Mouse (Mus musculus) kidney, embryonic 14.5 days (tissue): ENCODE measurements at regions not wholly inside any gene's neighbourhood (a gene's known extent, or its start where the extent isn't known, plus 50 kb on each side); places are given as distances from the start of the nearest gene placed in this dataset.

Source experiments
- ATAC-seq: fragments of 200-750 bp; cut with Nextera tagmentation; 2 replicates; pipeline ENCODE4 v1.8.0; 2017; ENCODE audit warnings: moderate number of reproducible peaks, mild to moderate bottlenecking, moderate TSS enrichment, moderate library complexity; ENCODE audit not compliant: low FRiP score, low TSS enrichment
- H3K27ac ChIP-seq: fragments of 300-500 bp; sonication (generic); 2 replicates; pipeline ENCODE4 v1.5.1; 2014; ENCODE audit warnings: low read depth, mild to moderate bottlenecking, low read length, moderate library complexity, mixed read lengths
- H3K27me3 ChIP-seq: fragments of 300-500 bp; sonication (generic); 2 replicates; pipeline ENCODE4 v1.6.1; 2014; ENCODE audit warnings: mild to moderate bottlenecking, low read length; ENCODE audit not compliant: control insufficient read depth, insufficient read depth
- H3K36me3 ChIP-seq: fragments of 300-500 bp; sonication (generic); 2 replicates; pipeline ENCODE4 v1.6.1; 2014; ENCODE audit warnings: low read length, mixed read lengths; ENCODE audit not compliant: control insufficient read depth, insufficient read depth
- H3K4me1 ChIP-seq: fragments of 300-500 bp; sonication (generic); 2 replicates; pipeline ENCODE4 v1.6.1; 2014; ENCODE audit warnings: low read length, mixed read lengths; ENCODE audit not compliant: control insufficient read depth, insufficient read depth
- H3K4me2 ChIP-seq: fragments of 300-500 bp; sonication (generic); replicated peaks from 2 replicates; pipeline ENCODE4 v1.6.1; 2014; ENCODE audit warnings: low read depth, mild to moderate bottlenecking, low read length
- H3K4me3 ChIP-seq: fragments of 300-500 bp; sonication (generic); 2 replicates; pipeline ENCODE4 v1.5.1; 2014; ENCODE audit warnings: mild to moderate bottlenecking, low read length
- H3K9ac ChIP-seq: fragments of 300-500 bp; sonication (generic); 2 replicates; pipeline ENCODE4 v1.6.1; 2014; ENCODE audit warnings: low read depth, mild to moderate bottlenecking, low read length, moderate library complexity
- H3K9me3 ChIP-seq: fragments of 300-500 bp; sonication (generic); 2 replicates; pipeline ENCODE4 v1.6.1; 2016; ENCODE audit warnings: low read length; ENCODE audit not compliant: control insufficient read depth
- WGBS: fragments of 180-500 bp; shearing (Covaris S2); extraction: QIAGEN DNeasy Blood & Tissue Kit; methylation state at CpG from one replicate; pipeline ENCODE4 v1.1.7; 2014; 5-methylcytosine and 5-hydroxymethylcytosine counted together

DNA sequence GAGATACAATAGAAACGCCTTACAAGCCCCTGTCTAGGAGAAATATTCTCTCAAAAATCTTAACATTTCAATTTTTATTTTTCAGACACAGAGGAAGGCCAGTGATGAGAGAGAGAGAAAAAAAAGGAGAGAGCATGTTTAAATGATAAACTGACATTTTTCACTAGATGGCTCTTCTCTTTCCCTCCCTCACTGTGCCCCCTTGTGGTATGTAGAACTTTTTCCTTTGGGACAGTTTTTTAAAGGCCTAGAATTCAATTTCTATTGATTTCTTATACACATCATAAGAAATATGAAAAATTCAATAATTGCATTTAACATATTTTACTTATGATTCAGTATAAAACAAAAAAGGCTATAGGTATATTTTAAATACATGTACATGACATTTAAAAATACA, 454.5 kb upstream of the Gje1 start:
- H3K27ac ChIP-seq, result no peak overlapping the region
- ATAC-seq, result no peak
- no peaks in the 10 kb centered on the region for H3K9me3 ChIP-seq
- no peak overlapping the region for H3K4me3 ChIP-seq
- H3K4me2 ChIP-seq, result no peak overlapping the region
- 63% methylated on average over 1 of the region's 1 CpGs for WGBS
- H3K27me3 ChIP-seq, result no peaks in the 10 kb centered on the region
- H3K36me3 ChIP-seq, result no peaks in the 10 kb centered on the region
- no peak overlapping the region for H3K9ac ChIP-seq
- H3K4me1 ChIP-seq, result no peaks in the 10 kb centered on the region

DNA sequence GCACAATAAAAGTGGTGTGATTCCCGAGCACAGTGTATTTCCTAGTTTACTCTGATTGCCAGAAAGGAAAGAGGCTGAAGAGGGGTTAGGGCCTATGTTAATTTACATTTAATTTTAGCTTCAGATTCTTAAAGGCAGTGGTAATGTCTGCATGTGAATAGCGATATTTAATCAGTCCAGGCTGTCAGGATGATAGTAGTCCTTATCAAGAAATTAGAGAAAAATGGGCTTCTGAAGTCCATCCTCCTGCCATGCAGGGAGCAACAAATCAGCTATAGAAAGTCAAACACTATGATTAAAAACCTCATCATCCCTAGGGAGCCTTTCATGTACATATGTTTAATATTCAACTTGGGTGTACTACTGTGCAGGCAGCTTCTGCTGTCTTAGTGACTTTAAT, 422.7 kb upstream of the Gje1 start:
- Histone ChIP-seq H3K36me3 (no peaks in the 10 kb centered on the region), H3K27me3 (no peaks in the 10 kb centered on the region), H3K4me3 (no peak overlapping the region), H3K27ac (no peak overlapping the region), H3K9ac (no peak overlapping the region), H3K4me1 (no peaks in the 10 kb centered on the region), H3K9me3 (no peaks in the 10 kb centered on the region), H3K4me2 (no peak overlapping the region)
- WGBS, result 80% methylated on average over 2 of the region's 2 CpGs
- no peak for ATAC-seq
